Mouse (Mus musculus) hindbrain, embryonic 13.5 days (tissue): Measurements from ENCODE around the gene Sipa1l1. TPM values are rescaled to one million over a fixed set of nuclear protein-coding genes. Genes with fewer than 3 reads are reported as not detected.

Source experiments
- ATAC-seq: fragments of 200-750 bp; cut with Nextera tagmentation; 2 replicates; pipeline ENCODE4 v1.8.0; 2017; ENCODE audit warnings: moderate TSS enrichment; ENCODE audit not compliant: low FRiP score
- H3K27ac ChIP-seq: fragments of 300-500 bp; sonication (generic); 2 replicates; pipeline ENCODE4 v1.5.1; 2015; ENCODE audit warnings: inconsistent platforms, mild to moderate bottlenecking, moderate library complexity
- H3K27me3 ChIP-seq: fragments of 300-500 bp; sonication (generic); 2 replicates; pipeline ENCODE4 v1.6.1; 2015; ENCODE audit warnings: mild to moderate bottlenecking, inconsistent platforms
- H3K36me3 ChIP-seq: fragments of 300-500 bp; sonication (generic); 2 replicates; pipeline ENCODE4 v1.6.1; 2015; ENCODE audit warnings: mild to moderate bottlenecking, inconsistent platforms
- H3K4me1 ChIP-seq: fragments of 300-500 bp; sonication (generic); replicated peaks from 2 replicates; pipeline ENCODE4 v1.6.1; 2015; ENCODE audit warnings: inconsistent platforms
- H3K4me2 ChIP-seq: fragments of 300-500 bp; sonication (generic); 2 replicates; pipeline ENCODE4 v1.6.1; 2015; ENCODE audit warnings: inconsistent platforms, mild to moderate bottlenecking, moderate library complexity
- H3K4me3 ChIP-seq: fragments of 300-500 bp; sonication (generic); 2 replicates; pipeline ENCODE4 v1.5.1; 2015; ENCODE audit warnings: mild to moderate bottlenecking, inconsistent platforms
- H3K9ac ChIP-seq: fragments of 300-500 bp; sonication (generic); 2 replicates; pipeline ENCODE4 v1.6.1; 2015; ENCODE audit warnings: mild to moderate bottlenecking, inconsistent platforms
- H3K9me3 ChIP-seq: fragments of 300-500 bp; sonication (generic); 2 replicates; pipeline ENCODE4 v1.6.1; 2016; ENCODE audit warnings: inconsistent platforms
- WGBS: fragments of 180-500 bp; shearing (Covaris S2); methylation state at CpG from one replicate; pipeline ENCODE4 v1.1.7; 2015; 5-methylcytosine and 5-hydroxymethylcytosine counted together
- polyA plus RNA-seq: library from polyadenylated mRNA; unstranded; fragments of >200 nt; fragmentation: Nextera tagmentation; extraction: Ambion mirVana; gene quantifications from 2 replicates; pipeline ENCODE4 v1.2.1, GENCODE M21; 2015

Sipa1l1 gene
- polyA plus RNA-seq, 1 experiment from 2014 or later = 13.6 TPM

GRCm38 (mm10) chr12:82341181-82341580, 172.1 kb downstream of the Sipa1l1 start:
- no peak overlapping the region for H3K27ac ChIP-seq
- H3K36me3 ChIP-seq = peaks cover 8% of the 10 kb centered on the region; the same call in 1 of the 2 replicates
- H3K4me2 ChIP-seq = no peak overlapping the region
- H3K4me3 ChIP-seq = no peak overlapping the region
- H3K9ac ChIP-seq = no peak overlapping the region
- 96% methylated on average over 8 of the region's 8 CpGs for WGBS
- H3K4me1 ChIP-seq = peaks cover 12% of the 10 kb centered on the region
- no peak for ATAC-seq
- H3K27me3 ChIP-seq = no peaks in the 10 kb centered on the region
- H3K9me3 ChIP-seq = no peaks in the 10 kb centered on the region

GRCm38 (mm10) chr12:82341696-82342095, 172.6 kb downstream of the Sipa1l1 start:
- H3K4me2 ChIP-seq = no peak overlapping the region
- no peaks in the 10 kb centered on the region for H3K27me3 ChIP-seq
- H3K9ac ChIP-seq = no peak overlapping the region
- peaks cover 8% of the 10 kb centered on the region; the same call in 1 of the 2 replicates for H3K36me3 ChIP-seq
- H3K4me3 ChIP-seq = no peak overlapping the region
- WGBS = 98% methylated on average over 9 of the region's 9 CpGs
- H3K9me3 ChIP-seq = no peaks in the 10 kb centered on the region
- ATAC-seq = no peak
- peaks cover 12% of the 10 kb centered on the region for H3K4me1 ChIP-seq
- no peak overlapping the region for H3K27ac ChIP-seq

DNA sequence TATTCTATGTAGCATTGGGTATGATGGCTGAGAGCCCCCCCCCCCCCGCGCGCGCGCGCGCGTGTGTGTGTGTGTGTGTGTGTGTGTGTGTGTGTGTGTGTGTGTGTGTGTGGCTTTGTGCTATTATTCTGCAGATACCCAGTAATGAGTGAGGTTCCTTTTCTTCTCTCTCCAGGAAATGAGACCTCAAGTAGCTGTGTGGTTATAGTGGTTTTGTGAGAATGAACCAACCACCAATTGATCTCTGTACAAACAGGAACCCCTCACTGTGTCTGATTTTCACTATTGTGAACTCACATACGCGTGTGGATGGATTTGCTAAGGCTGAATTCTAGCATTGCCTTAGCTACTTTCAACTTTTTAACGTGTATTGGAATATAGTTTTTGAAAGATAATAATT, 181.0 kb downstream of the Sipa1l1 start:
- no peaks in the 10 kb centered on the region for H3K9me3 ChIP-seq
- peaks cover 9% of the 10 kb centered on the region; the same call in 1 of the 2 replicates for H3K4me1 ChIP-seq
- no peaks in the 10 kb centered on the region for H3K27me3 ChIP-seq
- no peak overlapping the region for H3K4me3 ChIP-seq
- H3K27ac ChIP-seq = no peak overlapping the region
- H3K36me3 ChIP-seq = no peaks in the 10 kb centered on the region
- no peak for ATAC-seq
- 95% methylated on average over 10 of the region's 11 CpGs for WGBS
- no peak overlapping the region for H3K4me2 ChIP-seq
- no peak overlapping the region for H3K9ac ChIP-seq

DNA sequence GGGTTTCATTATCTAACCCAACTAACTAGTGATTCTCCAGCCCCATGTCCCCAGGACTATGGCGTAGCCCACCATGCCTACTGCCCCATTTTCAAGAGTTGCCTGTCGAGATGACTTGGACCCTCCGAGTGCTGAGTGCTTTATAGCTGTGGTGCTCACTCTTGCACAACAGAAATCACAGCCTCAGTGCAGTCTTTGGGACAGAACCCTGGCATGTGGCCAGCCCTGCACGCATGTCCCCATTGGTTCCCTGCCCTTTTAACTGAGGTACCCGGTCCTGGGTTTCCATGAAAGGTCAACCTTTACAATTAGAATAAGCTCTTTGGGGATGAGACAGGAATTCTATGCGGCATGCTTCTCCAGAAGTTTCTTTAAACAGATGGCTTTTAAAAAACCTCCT, 181.8 kb downstream of the Sipa1l1 start:
- no peaks in the 10 kb centered on the region for H3K9me3 ChIP-seq
- no peaks in the 10 kb centered on the region for H3K36me3 ChIP-seq
- no peaks in the 10 kb centered on the region for H3K27me3 ChIP-seq
- WGBS = 75% methylated on average over 6 of the region's 6 CpGs
- peaks cover 14% of the 10 kb centered on the region; the same call in 1 of the 2 replicates for H3K4me1 ChIP-seq
- no peak overlapping the region for H3K9ac ChIP-seq
- H3K4me3 ChIP-seq = no peak overlapping the region
- ATAC-seq = no peak
- H3K4me2 ChIP-seq = no peak overlapping the region
- no peak overlapping the region for H3K27ac ChIP-seq

- H3K9ac ChIP-seq = no peak overlapping the region
- H3K9me3 ChIP-seq = no peaks in the 10 kb centered on the region
- H3K4me3 ChIP-seq = no peak overlapping the region
- no peaks in the 10 kb centered on the region for H3K27me3 ChIP-seq
- 85% methylated on average over 2 of the region's 2 CpGs for WGBS
- H3K4me1 ChIP-seq = peaks cover 9% of the 10 kb centered on the region; the same call in 1 of the 2 replicates
- H3K4me2 ChIP-seq = no peak overlapping the region
- H3K27ac ChIP-seq = no peak overlapping the region
- no peak for ATAC-seq
- H3K36me3 ChIP-seq = peaks cover 7% of the 10 kb centered on the region; the same call in 1 of the 2 replicates
These were observed 184.5 kb downstream of the Sipa1l1 start for GRCm38 (mm10) chr12:82353660-82354059.

- Histone ChIP-seq H3K4me2 (no peak overlapping the region), H3K4me3 (no peak overlapping the region)
These were observed 186.5 kb downstream of the Sipa1l1 start for GRCm38 (mm10) chr12:82355419-82356149.

GRCm38 (mm10) chr12:82356476-82356875, 187.4 kb downstream of the Sipa1l1 start:
- 77% methylated on average over 2 of the region's 2 CpGs for WGBS
- H3K27me3 ChIP-seq = no peaks in the 10 kb centered on the region
- no peak overlapping the region for H3K9ac ChIP-seq
- no peak overlapping the region for H3K27ac ChIP-seq
- H3K4me3 ChIP-seq = no peak overlapping the region
- no peaks in the 10 kb centered on the region for H3K9me3 ChIP-seq
- no peak for ATAC-seq
- H3K36me3 ChIP-seq = peaks cover 9% of the 10 kb centered on the region; the same call in 1 of the 2 replicates
- H3K4me1 ChIP-seq = peaks cover 5% of the 10 kb centered on the region; the same call in 1 of the 2 replicates
- H3K4me2 ChIP-seq = no peak overlapping the region

More at GRCm38 (mm10) chr12:82355419-82356149, 186.5 kb downstream of the Sipa1l1 start:
- peaks cover 9% of the 10 kb centered on the region; the same call in 1 of the 2 replicates for H3K4me1 ChIP-seq
- peaks cover 9% of the 10 kb centered on the region; the same call in 1 of the 2 replicates for H3K36me3 ChIP-seq
- H3K9me3 ChIP-seq = no peaks in the 10 kb centered on the region
- H3K27ac ChIP-seq = no peak overlapping the region
- no peak overlapping the region for H3K9ac ChIP-seq
- no peak for ATAC-seq
- 83% methylated on average over 10 of the region's 10 CpGs for WGBS
- H3K27me3 ChIP-seq = no peaks in the 10 kb centered on the region

GRCm38 (mm10) chr12:82357431-82357830, 188.3 kb downstream of the Sipa1l1 start:
- H3K36me3 ChIP-seq = peaks cover 9% of the 10 kb centered on the region; the same call in 1 of the 2 replicates
- H3K4me1 ChIP-seq = peaks cover 5% of the 10 kb centered on the region; the same call in 1 of the 2 replicates
- H3K27ac ChIP-seq = no peak overlapping the region
- no peaks in the 10 kb centered on the region for H3K27me3 ChIP-seq
- WGBS = 88% methylated on average over 5 of the region's 5 CpGs
- H3K4me3 ChIP-seq = no peak overlapping the region
- no peak overlapping the region for H3K4me2 ChIP-seq
- no peak overlapping the region for H3K9ac ChIP-seq
- H3K9me3 ChIP-seq = no peaks in the 10 kb centered on the region
- no peak for ATAC-seq

GRCm38 (mm10) chr12:82362796-82363195, 193.7 kb downstream of the Sipa1l1 start:
- Histone ChIP-seq H3K27me3 (no peaks in the 10 kb centered on the region), H3K36me3 (peaks cover 9% of the 10 kb centered on the region; the same call in 1 of the 2 replicates), H3K4me1 (peaks cover 10% of the 10 kb centered on the region; the same call in 1 of the 2 replicates), H3K9me3 (no peaks in the 10 kb centered on the region), H3K9ac (no peak overlapping the region), H3K4me2 (no peak overlapping the region), H3K27ac (no peak overlapping the region), H3K4me3 (no peak overlapping the region)
- no peak for ATAC-seq
- WGBS = 95% methylated on average over 9 of the region's 9 CpGs

DNA sequence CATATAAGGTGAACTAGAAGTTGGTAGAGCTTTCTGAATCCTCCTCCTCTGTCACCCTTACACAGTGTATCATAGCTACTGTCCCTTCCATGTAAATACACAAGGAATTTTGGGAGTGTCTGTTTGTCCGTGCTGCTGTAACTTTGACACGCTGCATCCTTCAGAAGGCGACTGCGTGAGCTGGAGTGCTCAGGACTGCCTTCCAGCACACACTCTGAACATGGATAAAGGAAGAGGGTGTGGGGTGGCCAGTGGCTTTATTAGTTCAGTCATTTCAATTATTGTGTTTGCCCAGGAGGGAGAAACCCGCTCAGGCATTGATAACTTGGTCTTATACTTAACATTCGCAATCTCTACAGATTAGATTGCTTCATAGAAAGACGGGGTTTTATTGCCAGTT, 195.1 kb downstream of the Sipa1l1 start:
- no peak for ATAC-seq
- H3K27me3 ChIP-seq = no peaks in the 10 kb centered on the region
- no peak overlapping the region for H3K27ac ChIP-seq
- H3K9ac ChIP-seq = no peak overlapping the region
- WGBS = 82% methylated on average over 7 of the region's 7 CpGs
- peaks cover 10% of the 10 kb centered on the region; the same call in 1 of the 2 replicates for H3K4me1 ChIP-seq
- H3K9me3 ChIP-seq = no peaks in the 10 kb centered on the region
- H3K36me3 ChIP-seq = peaks cover 5% of the 10 kb centered on the region; the same call in 1 of the 2 replicates
- no peak overlapping the region for H3K4me3 ChIP-seq
- H3K4me2 ChIP-seq = no peak overlapping the region

GRCm38 (mm10) chr12:82365276-82365875, 196.3 kb downstream of the Sipa1l1 start:
- H3K36me3 ChIP-seq = peaks cover 5% of the 10 kb centered on the region; the same call in 1 of the 2 replicates
- no peak overlapping the region for H3K27ac ChIP-seq
- no peaks in the 10 kb centered on the region for H3K9me3 ChIP-seq
- H3K4me3 ChIP-seq = no peak overlapping the region
- H3K4me2 ChIP-seq = no peak overlapping the region
- no peak overlapping the region for H3K9ac ChIP-seq
- H3K27me3 ChIP-seq = no peaks in the 10 kb centered on the region
- no peak for ATAC-seq
- WGBS = 80% methylated on average over 5 of the region's 5 CpGs
- peaks cover 13% of the 10 kb centered on the region for H3K4me1 ChIP-seq

DNA sequence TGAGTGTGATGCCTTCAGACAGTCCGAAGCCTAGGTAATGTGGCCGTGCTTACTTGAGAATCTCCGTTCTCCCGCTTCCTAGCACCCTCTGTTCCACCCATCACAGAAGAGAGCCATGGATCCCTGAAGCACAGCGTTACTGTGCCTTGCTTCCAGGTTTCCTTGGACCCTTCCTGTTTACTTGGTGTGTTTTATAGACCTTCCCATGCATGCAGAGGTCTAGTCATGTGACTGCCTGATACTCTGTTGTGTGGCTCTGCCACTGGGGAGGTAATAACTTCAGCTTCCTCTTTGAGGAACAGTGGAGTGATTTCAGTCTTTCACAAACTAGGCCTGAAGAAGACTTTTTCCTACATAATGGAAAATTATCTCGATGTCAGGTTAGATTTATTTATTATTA, 197.6 kb downstream of the Sipa1l1 start:
- ATAC-seq = no peak
- Histone ChIP-seq H3K4me1 (peaks cover 15% of the 10 kb centered on the region), H3K27ac (no peak overlapping the region), H3K9me3 (no peaks in the 10 kb centered on the region), H3K36me3 (peaks cover 5% of the 10 kb centered on the region; the same call in 1 of the 2 replicates), H3K9ac (no peak overlapping the region), H3K4me2 (no peak overlapping the region), H3K27me3 (no peaks in the 10 kb centered on the region), H3K4me3 (no peak overlapping the region)
- 93% methylated on average over 6 of the region's 6 CpGs for WGBS
